In genomic region chr1:93702106-93702505, GRCm38 (mm10) we compare ENCODE assay signal across 28 mouse cellular contexts. TPM values are rescaled to one million over a fixed set of nuclear protein-coding genes. Genes with fewer than 3 reads are reported as not detected.
"Had no signal": no experiment of that assay in that cellular context is flagged by ENCODE, and none has a peak within 500 bp of the region (broad histone marks: within the 10 kb centered on the region; RNA-seq: fewer than 3 reads in every experiment).

No protein-coding gene starts in this region.

- H3K4me2 ChIP-seq: embryonic facial prominence, embryonic 12.5 days; embryonic facial prominence, embryonic 13.5 days; embryonic facial prominence, embryonic 15.5 days; forebrain, embryonic 12.5 days; forebrain, embryonic 13.5 days; forebrain, embryonic 15.5 days had no signal

- H3K27ac ChIP-seq: embryonic facial prominence, embryonic 10.5 days; embryonic facial prominence, embryonic 12.5 days; embryonic facial prominence, embryonic 13.5 days; embryonic facial prominence, embryonic 15.5 days; forebrain, embryonic 10.5 days; forebrain, embryonic 12.5 days; forebrain, embryonic 13.5 days; forebrain, embryonic 15.5 days; gastrocnemius, adult 2 months; heart, adult 2 months had no signal

- H3K9me3 ChIP-seq: embryonic facial prominence, embryonic 10.5 days; embryonic facial prominence, embryonic 12.5 days; embryonic facial prominence, embryonic 13.5 days; embryonic facial prominence, embryonic 15.5 days; forebrain, embryonic 10.5 days; forebrain, embryonic 12.5 days; forebrain, embryonic 13.5 days; forebrain, embryonic 15.5 days had no signal

- ATAC-seq: forebrain, embryonic 13.5 days; forebrain, embryonic 14.5 days; forebrain, embryonic 15.5 days; forebrain, embryonic 16.5 days; forebrain, postnatal 0 days had no signal

- H3K27me3 ChIP-seq: embryonic facial prominence, embryonic 12.5 days; embryonic facial prominence, embryonic 13.5 days; embryonic facial prominence, embryonic 15.5 days; forebrain, embryonic 12.5 days; forebrain, embryonic 13.5 days; forebrain, embryonic 15.5 days had no signal

- DNase-seq: cerebellum, adult 8-10 months; cerebellum, adult 9-10 months; cerebellum, adult 9-11 months; cerebellum, postnatal 10 days; cerebellum, postnatal 14 days; cerebellum, postnatal 25 days; cerebellum, postnatal 36 days; embryo, embryonic 11 days; forebrain, postnatal 0 days; gastrocnemius, adult 2 months; gastrocnemius, postnatal 10 days; gastrocnemius, postnatal 14 days; gastrocnemius, postnatal 25 days; gastrocnemius, postnatal 36 days; heart, adult 11 months; heart, adult 18-20 months; heart, adult 2 months had no signal

- H3K9ac ChIP-seq: embryonic facial prominence, embryonic 12.5 days; embryonic facial prominence, embryonic 13.5 days; embryonic facial prominence, embryonic 15.5 days; forebrain, embryonic 12.5 days; forebrain, embryonic 13.5 days; forebrain, embryonic 15.5 days; forebrain, postnatal 0 days had no signal

- H3K4me3 ChIP-seq: embryonic facial prominence, embryonic 10.5 days; embryonic facial prominence, embryonic 12.5 days; embryonic facial prominence, embryonic 13.5 days; embryonic facial prominence, embryonic 15.5 days; erythroblast, embryonic 14.5 days; forebrain, embryonic 10.5 days; forebrain, embryonic 12.5 days; forebrain, embryonic 13.5 days; forebrain, embryonic 15.5 days; gastrocnemius, adult 2 months; heart, adult 2 months had no signal

- H3K4me1 ChIP-seq: embryonic facial prominence, embryonic 12.5 days; embryonic facial prominence, embryonic 13.5 days; embryonic facial prominence, embryonic 15.5 days; forebrain, embryonic 10.5 days; forebrain, embryonic 12.5 days; forebrain, embryonic 13.5 days; forebrain, embryonic 15.5 days had no signal

RNA-seq across cellular contexts. Expression of gene Bok, which starts 16.6 kb away (rescaled TPM):
- polyA plus RNA-seq: erythroblast, embryonic 14.5 days had no signal
